Mouse (Mus musculus): ENCODE data around the gene Akt1. TPM values are rescaled to one million over a fixed set of nuclear protein-coding genes. Genes with fewer than 3 reads are reported as not detected.

Gene Akt1
- total RNA-seq, 2 experiments from 2014 or later = 138 to 140 TPM

- intact Hi-C loops (cut with DNase I) = no loop called here
- DNase-seq (ENCODE audit: low spot score in 2 of 2) = no peak
Observed at GRCm38 (mm10) chr12:112609031-112609430, 65.7 kb downstream of the Akt1 start.

- no peak for DNase-seq (ENCODE audit: low spot score in 2 of 2)
- intact Hi-C loops (cut with DNase I) = no loop called here
Observed at GRCm38 (mm10) chr12:112606998-112607397, 67.7 kb downstream of the Akt1 start.

- DNase-seq (ENCODE audit: low spot score in 2 of 2) = peak; percentile 80
- intact Hi-C loops (cut with DNase I) = loop anchor here (1.0 kb wide), 1 partner anchor 53 kb away; no protein-coding TSS in a partner anchor
Observed at GRCm38 (mm10) chr12:112605766-112606165, 68.9 kb downstream of the Akt1 start.

DNA sequence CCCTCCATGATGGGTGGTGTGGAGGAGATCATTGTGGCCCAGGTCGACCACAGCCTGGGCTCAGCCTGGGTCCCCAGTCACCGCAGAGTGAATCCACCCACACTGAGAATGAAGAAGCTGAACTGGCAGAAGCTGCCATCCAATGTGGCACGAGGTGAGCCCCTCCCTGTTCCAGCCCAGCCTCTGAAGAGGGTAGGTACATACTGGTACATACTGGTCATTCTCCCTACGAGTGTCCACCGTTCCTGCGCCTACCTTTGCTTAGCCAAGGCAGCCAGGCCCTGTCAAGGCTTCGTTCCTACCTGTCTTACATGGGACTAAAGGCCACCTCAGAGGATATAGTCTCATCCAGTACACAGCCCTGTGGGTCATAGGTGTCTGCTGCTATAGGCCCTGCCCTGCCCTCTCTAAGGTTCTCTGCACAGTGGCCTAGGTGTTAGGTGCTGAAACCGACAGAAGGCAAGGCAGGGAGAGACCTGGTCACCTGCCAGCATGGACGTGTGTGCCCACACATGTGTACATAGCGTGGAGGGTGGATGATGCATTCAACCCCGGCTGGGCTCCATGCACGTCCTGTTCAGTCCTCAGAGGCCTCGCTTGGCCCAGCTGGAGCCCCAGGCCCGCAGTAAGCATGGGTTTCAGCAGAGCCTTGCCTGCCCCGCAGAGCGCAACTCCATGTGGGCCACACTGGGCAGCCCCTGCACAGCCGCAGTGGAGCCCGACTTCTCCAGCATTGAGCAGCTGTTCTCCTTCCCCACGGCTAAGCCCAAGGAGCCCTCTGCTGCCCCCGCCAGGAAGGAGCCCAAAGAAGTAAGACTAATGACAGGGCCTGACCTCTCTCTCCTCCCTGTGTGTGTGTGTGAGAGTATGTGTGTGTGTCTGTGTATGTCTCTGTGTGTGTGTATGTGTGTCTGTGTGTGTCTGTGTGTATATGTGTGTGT is 69.7 kb downstream of the Akt1 start:
- DNase-seq (ENCODE audit: low spot score in 2 of 2) = peak in 1 of 2 experiments; percentile 36
- intact Hi-C loops (cut with DNase I) = loop anchor here (1.0 kb wide), 1 partner anchor 53 kb away; no protein-coding TSS in a partner anchor

DNA sequence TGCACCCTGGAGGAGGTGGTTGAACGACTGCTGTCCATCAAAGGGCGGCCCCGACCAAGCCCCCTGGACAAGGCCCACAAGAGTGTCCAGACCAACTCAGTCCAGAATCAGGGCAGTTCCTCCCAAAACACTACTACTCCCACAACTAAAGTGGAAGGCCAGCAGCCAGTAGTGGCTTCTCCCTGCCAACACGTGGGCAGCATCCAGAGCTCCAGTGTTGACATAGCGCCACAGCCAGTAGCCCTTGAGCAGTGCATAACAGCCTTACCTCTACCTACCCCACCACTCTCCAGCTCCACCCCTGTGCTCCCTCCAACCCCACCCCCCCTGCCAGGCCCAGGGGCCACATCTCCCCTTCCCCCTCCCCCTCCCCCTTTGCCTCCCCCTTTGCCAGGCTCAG is 70.7 kb downstream of the Akt1 start:
- DNase-seq (ENCODE audit: low spot score in 2 of 2) = no peak
- intact Hi-C loops (cut with DNase I) = no loop called here

Small RNA genes lying within 50 kb of the gene (microRNA-seq; reads per million reads assigned to microRNA genes)
- gene Mir6939 = 0.67 to 1.5 reads per million in 2 experiments

Other genes with a start within 250 kb of the Akt1 start
- under 1 TPM; 0.23 to 0.48 TPM for gene A530016L24Rik, start 185.4 kb downstream of the Akt1 start, total RNA-seq (2021)
- 100 to 1,000 TPM; 131 to 133 TPM for gene Tmem179, start 158.1 kb downstream of the Akt1 start, total RNA-seq (2021)
- 100 to 1,000 TPM; 108 to 155 TPM for gene Inf2, start 86.1 kb downstream of the Akt1 start, total RNA-seq (2021)
- 10 to 100 TPM; 16.4 to 18.2 TPM for gene Adssl1, start 54.8 kb downstream of the Akt1 start, total RNA-seq (2021)
- 10 to 100 TPM; 17.4 to 18.8 TPM for gene Siva1, start 30.2 kb downstream of the Akt1 start, total RNA-seq (2021)
- gene Zbtb42, start 3.9 kb upstream of the Akt1 start, total RNA-seq (2021) = 1 to 10 TPM in 1 of 2 experiments, under 1 TPM in 1; 0.76 to 1.3 TPM
- 100 to 1,000 TPM; 246 TPM for gene Cep170b, start 45.6 kb upstream of the Akt1 start, total RNA-seq (2021)
- gene Pld4, start 85.8 kb upstream of the Akt1 start, total RNA-seq (2021) = 10 to 100 TPM in 1 of 2 experiments, 1 to 10 TPM in 1; 9.3 to 10.7 TPM
- 1 to 10 TPM; 5.3 to 5.5 TPM for gene Ahnak2, start 127.8 kb upstream of the Akt1 start, total RNA-seq (2021)
- gene Clba1, start 134.1 kb upstream of the Akt1 start, total RNA-seq (2021) = 10 to 100 TPM; 17.1 to 17.7 TPM
- 10 to 100 TPM in 1 of 2 experiments, 1 to 10 TPM in 1; 9.5 to 10.6 TPM for gene Cdca4, start 154.5 kb upstream of the Akt1 start, total RNA-seq (2021)
- not detected for gene Gpr132, start 193.3 kb upstream of the Akt1 start, total RNA-seq (2021)

Data from left cerebral cortex, postnatal 25 days (tissue).